Mouse (Mus musculus) embryo, embryonic 10.5 days (tissue): ENCODE data around the gene Ccnb1ip1.

Source experiments
- DNase-seq: peaks from one replicate; pipeline ENCODE4 v3.0.0-alpha.2; 2015; ENCODE audit warnings: low spot score

Gene Ccnb1ip1

GRCm38 (mm10) chr14:50782166-50782565 is 25.4 kb downstream of the Ccnb1ip1 start:
- no peak for DNase-seq

- DNase-seq = peak; percentile 19
Observed at GRCm38 (mm10) chr14:50771342-50771741, 36.2 kb downstream of the Ccnb1ip1 start.

- no peak for DNase-seq
Observed at GRCm38 (mm10) chr14:50765736-50766135, 41.8 kb downstream of the Ccnb1ip1 start.

GRCm38 (mm10) chr14:50758416-50759085 is 49.0 kb downstream of the Ccnb1ip1 start:
- DNase-seq = no peak

GRCm38 (mm10) chr14:50744994-50745393 is 62.5 kb downstream of the Ccnb1ip1 start, which contains the start of gene Olfr749:
Gene Olfr749 (minus strand): TSS chr14:50745094.
- DNase-seq = no peak

- no peak for DNase-seq
Observed at GRCm38 (mm10) chr14:50741584-50741983, 65.9 kb downstream of the Ccnb1ip1 start.

GRCm38 (mm10) chr14:50740334-50740733 is 67.2 kb downstream of the Ccnb1ip1 start:
- DNase-seq = no peak
